Mouse (Mus musculus) heart, adult 2 months (tissue): Measurements from ENCODE around the gene Rptn. TPM values are rescaled to one million over a fixed set of nuclear protein-coding genes. Genes with fewer than 3 reads are reported as not detected.
"Not testable (repeated sequence)": the region's sequence is repeated elsewhere in the genome, so short reads cannot be mapped to it uniquely, and the experiment has no call there.

Experiments
- DNase-seq, 2 experiments: peaks; one replicate each; pipeline ENCODE4 v3.0.0; 2021
- H3K27ac ChIP-seq: fragments of 200-600 bp; 2 replicates; pipeline ENCODE4 v1.8.1; 2022
- H3K27me3 ChIP-seq: fragments of 200-500 bp; 2 replicates; pipeline ENCODE4 v1.6.1; 2012; ENCODE audit warnings: mild to moderate bottlenecking, low read length, inconsistent platforms, mixed read lengths; ENCODE audit not compliant: control insufficient read depth, insufficient read depth
- H3K36me3 ChIP-seq: fragments of 200-500 bp; 2 replicates; pipeline ENCODE4 v1.6.1; 2012; ENCODE audit warnings: low read length, inconsistent platforms; ENCODE audit not compliant: control insufficient read depth, insufficient read depth
- H3K4me1 ChIP-seq: fragments of 200-500 bp; 2 replicates; pipeline ENCODE4 v1.6.1; 2011; ENCODE audit warnings: low read length; ENCODE audit not compliant: control insufficient read depth, insufficient read depth
- H3K4me3 ChIP-seq: fragments of 200-600 bp; 2 replicates; pipeline ENCODE4 v1.8.1; 2022
- H3K79me2 ChIP-seq: fragments of 200-500 bp; replicated peaks from 2 replicates; pipeline ENCODE4 v1.6.1; 2012; ENCODE audit warnings: mild to moderate bottlenecking, inconsistent platforms, low read length, moderate library complexity, mixed read lengths; ENCODE audit not compliant: control insufficient read depth, insufficient read depth
- H3K9ac ChIP-seq: fragments of 200-500 bp; 2 replicates; pipeline ENCODE4 v1.6.1; 2012; ENCODE audit warnings: low read depth, mild to moderate bottlenecking, control low read depth, inconsistent platforms, low read length, mixed read lengths
- CTCF ChIP-seq: fragments of 200-600 bp; IDR thresholded peaks from 2 replicates; pipeline ENCODE4 v1.8.1; 2022; ENCODE audit warnings: antibody characterized with exemption, mild to moderate bottlenecking, moderate library complexity
- EP300 ChIP-seq: fragments of 200-500 bp; IDR thresholded peaks from 2 replicates; pipeline ENCODE4 v1.6.1; 2011; ENCODE audit warnings: low read depth, low read length, control low read depth; ENCODE audit not compliant: insufficient read depth
- POLR2A ChIP-seq: fragments of 200-500 bp; IDR thresholded peaks from 2 replicates; pipeline ENCODE4 v1.6.1; 2011; ENCODE audit warnings: mild to moderate bottlenecking, low read depth, low read length, control low read depth; ENCODE audit not compliant: insufficient read depth
- WGBS: fragments of 180-500 bp; shearing (Covaris S2); methylation state at CpG from one replicate; pipeline ENCODE4 v1.1.7; 2018; 5-methylcytosine and 5-hydroxymethylcytosine counted together
- intact Hi-C: fragments of 180-260 bp; cut with DNase I; formaldehyde crosslinking; loops from one replicate; pipeline ENCODE4 v1.15.1; 2025
- microRNA-seq, 2 experiments: library from miRNA; unstranded; fragments of <30 nt; microRNA quantifications; one replicate each; pipeline ENCODE4 v1.2.0; 2021
- polyA plus RNA-seq: library from polyadenylated mRNA; depleted of rRNA; stranded (reverse); fragments of >200 nt; gene quantifications from 2 replicates; pipeline ENCODE4 v1.2.3, GENCODE M21; 2012; rRNA removed
- total RNA-seq, 2 experiments: library from RNA; stranded (reverse); gene quantifications; 2 replicates each; pipeline ENCODE4 v1.2.3; 2021

The Rptn gene
- total and polyA plus RNA-seq, 3 experiments: 0.02 TPM; not detected in 2

DNA sequence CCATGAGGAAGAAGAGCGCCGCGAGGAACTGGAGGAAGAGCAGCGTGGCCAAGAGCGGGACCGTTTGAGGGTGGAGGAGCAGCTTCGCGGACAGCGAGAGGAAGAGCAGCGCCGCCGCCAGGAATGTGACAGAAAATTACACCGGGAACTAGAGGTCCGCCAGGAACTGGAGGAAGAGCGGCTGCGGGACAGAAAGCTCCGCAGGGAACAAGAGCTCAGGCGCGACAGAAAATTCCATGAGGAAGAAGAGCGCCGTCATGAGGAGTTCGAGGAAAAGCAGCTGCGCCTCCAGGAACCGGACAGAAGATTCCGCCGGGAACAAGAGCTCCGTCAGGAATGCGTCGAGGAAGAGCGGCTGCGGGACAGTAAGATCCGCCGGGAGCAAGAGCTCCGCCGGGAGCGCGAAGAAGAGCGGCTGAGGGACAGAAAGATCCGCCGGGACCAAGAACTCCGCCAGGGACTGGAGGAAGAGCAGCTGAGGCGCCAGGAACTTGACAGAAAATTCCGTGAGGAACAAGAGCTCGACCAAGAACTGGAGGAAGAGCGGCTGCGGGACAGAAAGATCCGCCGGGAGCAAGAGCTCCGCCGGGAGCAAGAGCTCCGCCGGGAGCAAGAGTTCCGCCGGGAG lies 52.7 kb downstream of the Rptn start:
- DNase-seq: peak; percentile 14 to 32
- TF ChIP-seq CTCF (peak; percentile 7; the same call in 1 of the 2 replicates), EP300 (no peak), POLR2A (no peak)
- Histone ChIP-seq H3K27ac (no peak overlapping the region), H3K9ac (no peak overlapping the region), H3K4me1 (no peaks in the 10 kb centered on the region; the same call in 1 of the 2 replicates), H3K36me3 (no peaks in the 10 kb centered on the region), H3K4me3 (peak overlapping the region; percentile 49), H3K27me3 (peaks cover 16% of the 10 kb centered on the region), H3K79me2 (no peaks in the 10 kb centered on the region)
- WGBS: 1% methylated on average over 54 of the region's 54 CpGs
- intact Hi-C loops: no loop called here

DNA sequence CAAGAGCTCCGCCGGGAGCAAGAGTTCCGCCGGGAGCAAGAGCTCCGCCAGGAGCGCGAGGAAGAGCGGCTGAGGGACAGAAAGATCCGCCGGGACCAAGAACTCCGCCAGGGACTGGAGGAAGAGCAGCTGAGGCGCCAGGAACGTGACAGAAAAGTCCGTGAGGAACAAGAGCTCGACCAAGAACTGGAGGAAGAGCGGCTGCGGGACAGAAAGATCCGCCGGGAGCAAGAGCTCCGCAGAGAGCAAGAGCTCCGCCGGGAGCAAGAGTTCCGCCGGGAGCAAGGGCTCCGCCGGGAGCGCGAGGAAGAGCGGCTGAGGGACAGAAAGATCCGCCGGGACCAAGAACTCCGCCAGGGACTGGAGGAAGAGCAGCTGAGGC lies 53.2 kb downstream of the Rptn start:
- 1% methylated on average over 32 of the region's 32 CpGs for WGBS

DNA sequence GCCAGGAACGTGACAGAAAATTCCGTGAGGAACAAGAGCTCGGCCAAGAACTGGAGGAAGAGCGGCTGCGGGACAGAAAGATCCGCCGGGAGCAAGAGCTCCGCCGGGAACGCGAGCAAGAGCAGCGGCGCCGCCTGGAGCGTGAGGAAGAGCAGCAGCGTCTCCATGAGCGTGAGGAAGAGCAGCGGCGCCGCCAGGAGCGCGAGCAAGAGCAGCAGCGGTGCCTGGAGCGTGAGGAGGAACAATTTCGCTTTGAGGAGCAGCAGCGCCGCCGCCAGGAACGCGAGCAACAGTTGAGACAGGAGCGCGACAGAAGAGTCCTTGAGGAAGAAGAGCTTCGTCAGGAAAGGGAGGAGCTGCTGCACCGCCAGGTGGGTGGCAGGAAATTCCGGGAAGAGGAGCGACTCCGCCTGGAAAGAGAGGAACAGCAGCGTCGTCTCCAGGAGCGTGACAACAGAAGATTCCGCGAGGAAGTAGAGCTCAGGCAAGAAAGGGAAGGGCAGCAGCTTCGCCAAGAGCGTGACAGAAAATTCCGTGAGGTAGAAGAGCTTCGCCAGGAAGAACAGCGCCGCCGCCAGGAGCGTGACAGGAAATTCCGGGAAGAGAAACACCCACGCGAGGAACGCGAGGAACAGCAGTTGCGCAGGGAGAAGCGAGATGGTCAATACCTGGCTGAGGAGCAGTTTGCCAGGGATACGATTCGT lies 53.8 kb downstream of the Rptn start:
- H3K36me3 ChIP-seq: no peaks in the 10 kb centered on the region
- no peaks in the 10 kb centered on the region for H3K79me2 ChIP-seq
- no peak overlapping the region for H3K27ac ChIP-seq
- H3K9ac ChIP-seq: peak overlapping the region; percentile 22
- TF ChIP-seq CTCF: peak; percentile 39
- no peak for TF ChIP-seq EP300
- TF ChIP-seq POLR2A: no peak
- intact Hi-C loops: no loop called here
- peak overlapping the region; percentile 49 for H3K4me3 ChIP-seq
- peak; percentile 61 to 68 for DNase-seq
- 1% methylated on average over 59 of the region's 59 CpGs for WGBS
- H3K4me1 ChIP-seq: no peaks in the 10 kb centered on the region; the same call in 1 of the 2 replicates
- peaks cover 19% of the 10 kb centered on the region for H3K27me3 ChIP-seq

More for the DNA sequence above, 53.2 kb downstream of the Rptn start:
- Histone ChIP-seq H3K4me3 (peak overlapping the region; percentile 49), H3K27me3 (peaks cover 19% of the 10 kb centered on the region)
- H3K4me1 ChIP-seq, H3K27ac ChIP-seq, H3K9ac ChIP-seq, intact Hi-C loops, DNase-seq, H3K79me2 ChIP-seq, H3K36me3 ChIP-seq: not testable (repeated sequence)

Small RNAs within 50 kb of the gene (microRNA-seq; reads per million reads assigned to microRNA genes)
- gene Gm22752 (0 reads per million in 2 experiments), gene Gm44353 (0 reads per million in 2 experiments)

Other genes starting within 250 kb of the Rptn start
- gene Crnn, start 248.9 kb upstream of the Rptn start, total RNA-seq: not detected
- not detected in 2 replicates for gene Crnn, start 248.9 kb upstream of the Rptn start, polyA plus RNA-seq
- under 1 TPM in 1 of 2 experiments, not detected in 1; 0.08 TPM for gene Flg2, start 196.4 kb upstream of the Rptn start, total RNA-seq
- not detected in 2 replicates for gene Flg2, start 196.4 kb upstream of the Rptn start, polyA plus RNA-seq
- not detected for gene Flg, start 120.2 kb upstream of the Rptn start, total RNA-seq
- not detected in 2 replicates for gene Flg, start 120.2 kb upstream of the Rptn start, polyA plus RNA-seq
- gene Hrnr, start 74.0 kb upstream of the Rptn start, total RNA-seq: under 1 TPM in 1 of 2 experiments, not detected in 1; 0.03 TPM
- not detected in 2 replicates for gene Hrnr, start 74.0 kb upstream of the Rptn start, polyA plus RNA-seq
- gene Tchh, start 48.6 kb downstream of the Rptn start, total RNA-seq: under 1 TPM; 0.08 to 0.14 TPM
- 0.02 TPM in 1 of 2 replicates, not detected in the other for gene Tchh, start 48.6 kb downstream of the Rptn start, polyA plus RNA-seq
- not detected for gene Tchhl1, start 75.1 kb downstream of the Rptn start, total RNA-seq
- not detected in 2 replicates for gene Tchhl1, start 75.1 kb downstream of the Rptn start, polyA plus RNA-seq
- gene S100a11, start 126.8 kb downstream of the Rptn start, total RNA-seq: 10 to 100 TPM; 72.5 to 73.7 TPM
- 89.9 and 99.1 TPM in 2 replicates for gene S100a11, start 126.8 kb downstream of the Rptn start, polyA plus RNA-seq
- 10 to 100 TPM; 70.5 to 93.9 TPM for gene S100a10, start 161.4 kb downstream of the Rptn start, total RNA-seq
- gene S100a10, start 161.4 kb downstream of the Rptn start, polyA plus RNA-seq: 41.9 and 47.3 TPM in 2 replicates